Mouse (Mus musculus): Measurements from ENCODE around the gene F11r.

DNA sequence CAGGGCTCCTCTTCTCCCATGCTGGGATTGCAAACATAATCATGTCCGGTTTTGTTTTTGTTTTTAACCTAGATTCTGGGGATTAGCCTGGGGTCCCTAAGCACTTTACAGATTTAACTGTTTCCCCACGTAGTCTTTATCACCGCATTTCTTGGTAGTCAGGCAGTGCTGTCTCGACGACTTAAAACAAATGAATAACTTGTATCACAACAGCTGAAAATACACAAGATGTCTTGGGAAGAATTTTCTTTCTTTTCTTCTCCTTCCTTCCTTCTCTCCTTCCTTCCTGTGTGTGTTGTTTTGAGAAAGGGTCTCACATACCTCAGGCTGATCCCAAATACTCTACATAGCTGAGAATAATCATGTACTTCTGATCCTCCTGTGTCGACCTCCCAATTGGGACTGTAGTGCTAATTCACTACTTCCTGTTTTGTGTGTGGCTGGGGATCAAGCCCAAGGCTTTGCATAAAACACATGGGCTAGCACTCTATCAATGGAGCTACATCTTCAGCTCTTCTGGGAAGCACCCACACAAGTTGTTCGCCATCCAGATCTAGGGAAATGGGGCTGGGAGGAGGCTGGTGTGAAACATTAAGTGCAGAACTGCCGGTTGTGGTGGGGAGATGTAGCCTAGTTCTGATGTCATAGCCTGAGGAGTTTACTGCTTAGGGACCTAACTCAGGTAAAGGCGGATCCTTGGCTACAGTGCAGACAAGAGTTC lies 36.7 kb downstream of the F11r start:
- TF ChIP-seq JUND (conservative IDR thresholded peaks at IDR 0.05; ENCODE audit: low read depth, low read length) (no peak), GABPA (IDR thresholded peaks at IDR 0.05; ENCODE audit: insufficient replicate concordance, low read depth, low read length) (no peak), CTCF (conservative IDR thresholded peaks at IDR 0.05 in 1 of 2, IDR thresholded peaks at IDR 0.05 in 1 of 2; ENCODE audit: low read depth in 2 of 2, low read length in 2 of 2) (no peak), MAX (IDR thresholded peaks at IDR 0.05; ENCODE audit: low read length) (no peak)
